Mouse (Mus musculus) T-cell, adult 2 months (primary cell): ENCODE data around the gene Samd3.

ENCODE experiments used
- DNase-seq: peaks from one replicate; pipeline ENCODE4 v3.0.0; 2022; ENCODE audit warnings: low spot score

Samd3 gene

GRCm38 (mm10) chr10:26229488-26229887, at the start of gene Samd3:
Gene Samd3 (plus strand): TSS chr10:26229707.
- peak; percentile 20 for DNase-seq

DNA sequence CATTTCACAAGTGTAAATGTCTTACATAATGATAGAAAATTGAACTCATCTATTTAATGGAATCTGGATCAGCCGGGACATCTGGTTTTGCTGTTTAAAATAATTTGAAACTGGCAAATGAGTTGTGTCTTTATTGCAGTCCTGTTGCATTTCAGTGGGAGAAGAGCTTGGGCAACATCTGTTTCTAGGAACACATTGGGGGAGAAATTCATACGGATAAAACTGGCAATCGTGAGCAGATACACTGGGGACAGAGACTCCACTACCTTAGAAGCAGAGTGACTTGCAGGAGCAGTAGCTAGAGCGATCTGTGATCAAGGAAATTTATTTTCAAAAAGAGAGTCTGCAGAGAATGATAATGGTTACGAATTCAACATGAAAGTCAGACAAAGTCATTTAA, 44.2 kb upstream of the Samd3 start:
- no peak for DNase-seq

DNA sequence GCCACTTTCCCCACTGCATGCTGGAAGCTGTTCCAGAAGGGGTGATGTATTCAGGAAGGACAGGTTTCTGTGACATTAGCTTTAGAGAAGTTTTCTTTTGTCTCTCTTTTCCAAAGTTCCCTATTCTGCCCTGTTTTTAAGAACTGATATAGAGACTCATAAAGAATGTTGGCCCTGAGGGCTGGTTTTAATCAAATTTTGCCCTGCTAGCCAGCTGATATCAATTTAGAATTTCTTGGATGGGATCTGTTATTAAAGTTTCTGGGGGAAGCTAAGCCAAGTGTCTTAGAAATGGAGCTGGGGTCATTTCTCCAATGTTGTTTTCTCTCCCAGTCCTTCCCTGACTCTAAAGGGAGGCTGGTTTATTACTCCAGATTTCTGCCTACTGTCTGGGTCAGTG, 38.7 kb upstream of the Samd3 start:
- no peak for DNase-seq

DNA sequence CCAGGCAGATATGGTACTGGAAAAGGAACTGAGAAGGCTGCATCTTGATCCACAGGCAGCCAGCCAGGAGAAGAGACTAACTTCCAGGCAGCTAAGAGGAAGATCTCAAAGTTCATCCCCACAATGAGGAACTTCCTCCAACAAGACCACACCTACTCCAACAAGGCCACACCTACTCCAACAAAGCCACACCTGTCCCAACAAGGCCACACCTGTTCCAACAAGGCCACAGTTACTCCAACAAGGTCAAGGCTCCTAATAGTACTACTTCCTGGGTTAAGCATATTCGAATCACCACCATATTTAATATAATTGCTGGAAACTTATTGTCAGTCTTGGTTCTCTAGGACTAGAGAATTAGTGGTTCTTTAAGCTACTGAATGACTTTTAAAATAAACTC, 34.6 kb upstream of the Samd3 start:
- DNase-seq: no peak

- no peak for DNase-seq
These were observed 26.7 kb upstream of the Samd3 start for GRCm38 (mm10) chr10:26202708-26203368.

DNA sequence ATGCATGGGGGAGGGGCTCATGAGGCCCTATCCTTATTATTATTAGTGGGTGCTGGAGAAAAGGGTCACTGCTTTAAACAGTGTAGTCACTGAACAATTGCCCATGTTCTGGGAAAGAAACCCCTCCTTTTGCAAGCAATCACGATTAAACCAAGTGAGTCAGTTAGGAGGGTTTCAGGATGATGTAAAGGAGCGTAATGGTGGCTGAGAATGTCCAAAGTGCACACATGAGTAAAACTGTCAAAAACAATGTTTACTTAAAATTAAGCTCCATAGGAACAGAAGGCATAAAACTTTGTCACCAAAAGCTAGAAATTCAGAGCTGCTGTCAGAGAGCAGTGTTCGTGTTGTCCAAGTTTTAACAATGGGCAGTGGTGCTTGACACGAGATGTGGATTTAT, 8.8 kb upstream of the Samd3 start:
- no peak for DNase-seq

DNA sequence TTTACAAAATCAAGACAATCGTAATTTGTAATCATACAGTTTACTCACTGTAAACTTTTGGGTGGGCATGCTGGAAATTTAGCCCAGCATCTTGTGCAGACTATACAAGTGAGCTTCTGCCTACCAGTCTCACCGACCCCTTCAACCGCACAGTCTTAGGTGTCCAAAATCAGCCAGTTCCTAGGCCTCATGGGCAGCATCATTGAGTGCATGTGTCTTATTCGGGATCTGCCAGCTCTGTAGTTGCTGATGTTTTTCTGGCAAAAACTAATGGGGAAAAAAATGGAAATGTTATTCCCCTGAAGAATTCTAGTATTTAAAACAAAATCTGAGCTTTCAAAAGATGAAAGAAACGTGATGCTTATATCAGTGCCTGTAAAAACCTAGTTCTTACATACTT, 3.3 kb upstream of the Samd3 start:
- no peak for DNase-seq

DNA sequence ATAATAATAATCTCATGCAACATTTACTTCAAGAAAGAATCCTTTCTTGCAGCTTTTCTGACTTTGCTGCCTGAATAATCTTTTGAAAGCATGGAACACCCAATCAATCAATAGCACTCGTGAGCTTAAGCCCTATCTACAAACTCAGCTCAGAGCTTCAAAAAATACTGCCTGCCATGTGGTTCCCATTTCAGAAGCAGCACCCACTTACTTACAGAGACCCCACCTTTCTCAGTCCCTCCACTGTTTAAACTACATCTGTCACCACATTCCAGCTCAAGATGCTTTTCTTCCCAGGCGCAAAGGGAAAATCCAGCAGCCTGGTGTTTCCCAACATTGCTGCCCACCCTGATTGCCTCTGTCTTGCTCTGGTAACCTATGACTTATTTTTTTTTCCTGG, 2.8 kb upstream of the Samd3 start:
- DNase-seq: no peak

DNA sequence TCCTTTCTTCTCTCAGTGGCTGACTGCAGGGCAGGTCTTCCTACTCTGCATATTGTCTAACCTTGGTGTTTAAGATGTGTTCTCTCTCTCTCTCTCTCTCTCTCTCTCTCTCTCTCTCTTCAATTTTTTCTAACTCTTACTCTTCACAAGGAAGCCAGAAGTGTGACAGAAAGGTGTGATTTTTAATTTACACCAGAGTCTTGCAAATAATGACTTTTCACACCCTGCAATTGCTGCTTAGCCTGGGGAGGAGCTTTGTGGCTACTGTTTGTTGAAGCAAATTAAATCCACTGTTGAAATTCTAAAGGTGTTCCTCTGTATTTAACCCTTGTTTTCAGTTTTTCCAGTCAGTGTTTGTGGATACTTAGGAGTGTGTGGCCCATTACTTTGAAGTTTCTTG, 1.3 kb upstream of the Samd3 start:
- DNase-seq: no peak

- no peak for DNase-seq
These were observed 2.7 kb downstream of the Samd3 start for GRCm38 (mm10) chr10:26232071-26232653.

GRCm38 (mm10) chr10:26238559-26238958, 9.1 kb downstream of the Samd3 start:
- no peak for DNase-seq

- DNase-seq: no peak
These were observed 9.6 kb downstream of the Samd3 start for GRCm38 (mm10) chr10:26239090-26239489.

GRCm38 (mm10) chr10:26243203-26243602, 13.7 kb downstream of the Samd3 start:
- DNase-seq: no peak

DNA sequence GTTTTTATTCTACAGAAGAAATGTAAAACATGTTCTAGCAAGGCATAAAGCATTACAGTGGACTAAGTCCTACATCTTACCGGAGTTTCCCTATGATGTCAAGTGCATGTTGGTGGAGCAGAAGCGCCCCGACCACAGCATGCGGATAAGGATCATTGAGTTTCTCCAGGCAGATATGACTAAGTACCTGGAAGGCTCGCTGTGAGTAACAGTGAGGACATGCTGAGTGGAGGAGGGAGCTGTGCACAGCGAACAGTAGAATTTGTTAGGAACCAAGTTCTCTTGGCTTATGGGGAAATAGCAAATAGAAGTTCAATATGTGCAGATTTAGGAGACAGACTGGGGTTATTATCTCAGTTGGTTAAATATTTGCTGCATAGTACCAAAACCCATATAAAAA, 15.0 kb downstream of the Samd3 start:
- no peak for DNase-seq

GRCm38 (mm10) chr10:26249426-26250165, 20.1 kb downstream of the Samd3 start:
- DNase-seq: no peak

DNA sequence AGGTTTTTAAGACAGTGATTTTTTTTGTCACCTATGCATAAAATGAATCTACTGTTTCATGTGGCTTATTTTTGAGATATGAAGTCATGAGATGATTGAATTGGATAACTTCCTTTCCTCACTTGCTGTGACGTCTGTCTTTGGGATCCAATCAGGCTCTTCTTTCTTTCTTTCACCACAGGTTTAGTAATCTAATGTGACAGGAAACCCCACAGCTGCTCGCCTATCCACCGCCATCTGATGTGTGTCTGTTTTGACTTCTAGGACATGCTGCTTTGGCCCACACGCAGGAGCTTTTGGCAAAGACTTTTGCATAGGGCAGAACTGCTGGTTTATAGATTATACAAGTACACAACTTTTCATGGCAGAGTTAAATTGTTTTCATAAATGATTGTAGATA, 30.4 kb downstream of the Samd3 start:
- DNase-seq: peak; percentile 49

DNA sequence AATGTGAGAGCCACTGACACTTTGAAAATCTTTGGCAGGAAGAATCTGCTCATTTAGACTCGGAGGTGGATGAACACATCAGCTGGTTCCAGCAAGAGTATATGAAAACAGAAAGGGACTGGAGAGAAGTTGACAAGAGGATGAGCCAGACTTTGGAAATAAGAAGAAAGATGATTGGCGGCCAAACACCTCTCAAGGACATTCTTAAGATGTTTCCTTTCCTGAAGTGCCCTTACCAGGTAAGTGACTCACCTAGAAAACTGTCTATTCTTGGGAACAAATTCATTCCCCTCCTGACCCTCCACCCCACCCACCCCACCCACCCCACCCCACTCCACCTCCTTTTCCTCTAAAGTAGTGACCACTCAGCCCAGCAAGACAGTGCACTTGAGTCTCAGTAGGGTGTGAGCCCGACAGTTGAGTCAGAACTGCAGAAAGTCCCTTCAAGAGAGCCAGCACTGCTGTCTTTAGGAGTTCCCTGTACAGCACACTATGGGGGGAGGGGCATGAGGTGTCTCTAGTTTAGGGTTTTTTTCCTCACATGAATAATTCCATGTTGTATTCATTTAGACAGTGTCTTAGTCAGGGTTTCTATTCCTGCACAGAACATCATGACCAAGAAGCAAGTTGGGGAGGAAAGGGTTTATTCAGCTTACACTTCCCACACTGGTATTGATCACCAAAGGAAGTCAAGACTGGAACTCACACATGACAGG, 34.4 kb downstream of the Samd3 start:
- DNase-seq: no peak

- DNase-seq: no peak
These were observed 45.9 kb downstream of the Samd3 start for GRCm38 (mm10) chr10:26275414-26275813.

GRCm38 (mm10) chr10:26280009-26280408, 50.5 kb downstream of the Samd3 start:
- no peak for DNase-seq

DNA sequence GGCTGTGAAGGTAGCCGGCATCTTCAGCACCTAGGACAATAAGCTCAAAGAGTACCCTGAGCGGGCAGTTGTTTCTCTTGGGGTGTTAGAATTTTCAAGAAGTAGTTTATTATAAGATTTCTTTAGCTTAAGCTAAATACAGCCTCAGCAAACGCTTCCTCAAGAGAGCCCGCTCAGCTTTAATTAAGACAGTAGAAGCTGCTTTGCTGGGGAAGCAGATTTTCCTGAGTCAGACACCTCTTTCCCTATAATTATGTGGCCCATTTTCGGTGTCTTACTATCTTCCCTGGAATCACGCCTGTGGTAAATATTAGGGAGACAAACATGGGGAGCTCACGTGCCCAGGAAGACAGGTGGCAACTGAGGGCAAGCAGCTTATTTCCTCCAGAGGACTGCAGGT, 57.6 kb downstream of the Samd3 start:
- DNase-seq: no peak

DNA sequence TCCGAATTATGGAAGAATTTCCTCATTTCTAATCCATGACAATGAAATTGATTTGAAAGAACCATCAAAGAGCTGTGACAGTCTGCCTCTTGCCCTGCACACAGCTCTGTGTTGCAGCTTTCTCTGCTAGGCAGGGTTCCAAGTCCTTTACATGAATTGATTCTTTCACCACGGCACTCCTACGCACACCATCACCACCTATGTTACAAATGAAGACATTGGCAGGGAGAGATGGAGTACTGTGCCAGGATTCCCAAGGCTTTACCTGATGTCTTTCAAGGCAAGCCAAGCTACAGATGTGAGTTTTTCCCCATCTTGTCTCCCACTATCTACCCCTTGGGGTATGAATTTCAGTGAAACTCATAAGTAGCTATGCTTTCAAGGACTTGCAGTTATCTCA, 67.7 kb downstream of the Samd3 start:
- no peak for DNase-seq

GRCm38 (mm10) chr10:26297626-26298025, 68.1 kb downstream of the Samd3 start:
- DNase-seq: no peak

DNA sequence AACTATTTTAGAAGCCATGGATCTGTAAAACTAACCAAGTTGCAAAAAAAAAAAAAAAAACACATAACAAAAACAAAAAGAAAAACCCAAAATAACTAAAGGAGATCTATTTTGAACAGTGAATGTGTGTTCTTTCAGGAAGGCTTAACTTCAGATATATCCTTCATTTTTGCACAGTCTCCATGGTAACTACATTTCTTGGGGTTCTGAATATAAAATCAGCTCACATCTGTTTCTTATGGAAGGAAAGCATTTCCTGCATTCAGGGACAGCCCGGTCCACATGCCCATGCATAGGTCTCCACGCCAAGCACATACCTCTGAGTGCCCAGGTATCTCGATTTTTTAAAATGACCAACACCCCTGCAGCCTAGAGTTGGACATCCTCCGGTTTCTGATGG, 72.8 kb downstream of the Samd3 start:
- DNase-seq: no peak
